Mouse (Mus musculus) E14TG2a.4 (cell line): ENCODE data around the gene Atp8a2.

Experiments
- CTCF ChIP-seq: conservative IDR thresholded peaks from 2 replicates; pipeline ENCODE4 v1.5.1; 2014; ENCODE audit warnings: low read length
- POU5F1 ChIP-seq: IDR thresholded peaks from 2 replicates; pipeline ENCODE4 v1.6.1; 2014; ENCODE audit warnings: low read length, borderline replicate concordance

GRCm38 (mm10) chr14:60030666-60031065, 166.3 kb downstream of the Atp8a2 start:
- no peak for TF ChIP-seq CTCF
- no peak for TF ChIP-seq POU5F1
